Mouse (Mus musculus): ENCODE data around the gene Noxo1.

GRCm38 (mm10) chr17:24730787-24731186 is 34.8 kb downstream of the Noxo1 start:
- TF ChIP-seq CTCF (IDR thresholded peaks at IDR 0.05; ENCODE audit: extremely low read depth, insufficient read depth, low read length) = no peak
- no peak for TF ChIP-seq POLR2A (IDR thresholded peaks at IDR 0.05; ENCODE audit: extremely low read depth, insufficient read depth, low read length)
